Mouse (Mus musculus) heart, embryonic 15.5 days (tissue): ENCODE results near the gene Ctsc. TPM values are rescaled to one million over a fixed set of nuclear protein-coding genes. Genes with fewer than 3 reads are reported as not detected.

Experiments used
- ATAC-seq: fragments of 200-750 bp; cut with Nextera tagmentation; replicated peaks from 2 replicates; pipeline ENCODE4 v1.8.0; 2017; ENCODE audit warnings: low read depth, moderate TSS enrichment; ENCODE audit not compliant: insufficient number of reproducible peaks, insufficient read depth, low FRiP score
- H3K27ac ChIP-seq: fragments of 300-500 bp; sonication (generic); 2 replicates; pipeline ENCODE4 v1.5.1; 2015; ENCODE audit warnings: mild to moderate bottlenecking, inconsistent platforms
- H3K27me3 ChIP-seq: fragments of 300-500 bp; sonication (generic); 2 replicates; pipeline ENCODE4 v1.6.1; 2015; ENCODE audit warnings: inconsistent platforms
- H3K36me3 ChIP-seq: fragments of 300-500 bp; sonication (generic); 2 replicates; pipeline ENCODE4 v1.6.1; 2015; ENCODE audit warnings: mild to moderate bottlenecking, inconsistent platforms
- H3K4me1 ChIP-seq: fragments of 300-500 bp; sonication (generic); replicated peaks from 2 replicates; pipeline ENCODE4 v1.6.1; 2015; ENCODE audit warnings: inconsistent platforms
- H3K4me2 ChIP-seq: fragments of 300-500 bp; sonication (generic); 2 replicates; pipeline ENCODE4 v1.6.1; 2015; ENCODE audit warnings: inconsistent platforms, mild to moderate bottlenecking, moderate library complexity
- H3K4me3 ChIP-seq: fragments of 300-500 bp; sonication (generic); 2 replicates; pipeline ENCODE4 v1.5.1; 2015; ENCODE audit warnings: mild to moderate bottlenecking, inconsistent platforms
- H3K9ac ChIP-seq: fragments of 300-500 bp; sonication (generic); 2 replicates; pipeline ENCODE4 v1.6.1; 2015; ENCODE audit warnings: mild to moderate bottlenecking, inconsistent platforms
- H3K9me3 ChIP-seq: fragments of 300-500 bp; sonication (generic); replicated peaks from 2 replicates; pipeline ENCODE4 v1.6.1; 2016; ENCODE audit warnings: inconsistent platforms
- WGBS: fragments of 180-500 bp; shearing (Covaris S2); methylation state at CpG from one replicate; pipeline ENCODE4 v1.1.7; 2015; ENCODE audit warnings: mixed read lengths; 5-methylcytosine and 5-hydroxymethylcytosine counted together
- polyA plus RNA-seq: library from polyadenylated mRNA; unstranded; fragments of >200 nt; fragmentation: Nextera tagmentation; extraction: Ambion mirVana; gene quantifications from 2 replicates; pipeline ENCODE4 v1.2.1, GENCODE M21; 2015

The Ctsc gene
- polyA plus RNA-seq, 1 experiment from 2014 or later = 35.6 TPM

DNA sequence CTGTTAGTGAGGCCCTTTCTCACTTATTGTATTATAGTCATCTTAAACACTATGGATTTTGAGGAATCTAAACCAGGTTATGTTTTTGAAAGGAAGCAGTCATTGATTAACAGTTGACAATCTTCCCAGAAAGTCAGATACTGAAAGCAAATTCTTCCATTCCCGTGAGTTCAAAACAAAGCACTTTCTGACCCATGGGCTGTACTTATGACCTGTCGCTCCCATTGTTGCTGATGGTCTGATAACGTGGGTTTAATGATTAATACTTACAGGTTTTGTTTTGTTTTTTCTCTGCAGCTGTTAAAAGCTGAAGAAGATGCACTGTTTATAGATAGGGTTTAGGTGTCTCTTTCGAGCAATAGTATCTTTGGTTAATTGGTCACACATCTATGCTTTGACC is 27.9 kb downstream of the Ctsc start:
- H3K27ac ChIP-seq = no peak overlapping the region
- H3K36me3 ChIP-seq = 0 out of 2 replicates have a peak, but pooled peaks cover 4% of the 10 kb centered on the region
- H3K4me2 ChIP-seq = no peak overlapping the region
- H3K4me1 ChIP-seq = no peaks in the 10 kb centered on the region
- no peak overlapping the region for H3K9ac ChIP-seq
- no peaks in the 10 kb centered on the region for H3K9me3 ChIP-seq
- H3K27me3 ChIP-seq = no peaks in the 10 kb centered on the region
- ATAC-seq = no peak
- H3K4me3 ChIP-seq = no peak overlapping the region
- 75% methylated on average over 4 of the region's 4 CpGs for WGBS

DNA sequence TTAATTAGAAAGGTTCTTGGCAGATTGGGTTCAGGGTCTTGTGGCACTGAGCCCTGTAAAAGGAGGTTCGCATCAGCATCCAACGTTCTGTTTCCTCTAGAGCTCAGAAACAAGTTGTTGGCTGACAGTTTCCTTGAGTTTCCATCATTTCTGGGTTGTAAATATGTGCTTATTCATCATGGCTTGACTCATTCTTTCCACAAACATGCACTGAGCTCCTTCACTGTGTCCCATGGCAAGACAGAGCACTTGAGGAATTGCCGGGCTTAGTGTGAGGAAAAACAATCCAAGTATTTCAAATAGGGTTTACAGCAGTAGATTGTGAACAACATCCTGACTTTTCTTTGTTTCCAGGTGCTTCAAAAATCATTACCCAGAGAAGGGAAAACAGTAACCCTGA is 28.8 kb downstream of the Ctsc start:
- H3K4me1 ChIP-seq = no peaks in the 10 kb centered on the region
- H3K4me3 ChIP-seq = no peak overlapping the region
- ATAC-seq = no peak
- H3K27me3 ChIP-seq = no peaks in the 10 kb centered on the region
- H3K4me2 ChIP-seq = no peak overlapping the region
- 0 out of 2 replicates have a peak, but pooled peaks cover 4% of the 10 kb centered on the region for H3K36me3 ChIP-seq
- no peaks in the 10 kb centered on the region for H3K9me3 ChIP-seq
- WGBS = 71% methylated on average over 3 of the region's 3 CpGs
- H3K27ac ChIP-seq = no peak overlapping the region
- no peak overlapping the region for H3K9ac ChIP-seq

DNA sequence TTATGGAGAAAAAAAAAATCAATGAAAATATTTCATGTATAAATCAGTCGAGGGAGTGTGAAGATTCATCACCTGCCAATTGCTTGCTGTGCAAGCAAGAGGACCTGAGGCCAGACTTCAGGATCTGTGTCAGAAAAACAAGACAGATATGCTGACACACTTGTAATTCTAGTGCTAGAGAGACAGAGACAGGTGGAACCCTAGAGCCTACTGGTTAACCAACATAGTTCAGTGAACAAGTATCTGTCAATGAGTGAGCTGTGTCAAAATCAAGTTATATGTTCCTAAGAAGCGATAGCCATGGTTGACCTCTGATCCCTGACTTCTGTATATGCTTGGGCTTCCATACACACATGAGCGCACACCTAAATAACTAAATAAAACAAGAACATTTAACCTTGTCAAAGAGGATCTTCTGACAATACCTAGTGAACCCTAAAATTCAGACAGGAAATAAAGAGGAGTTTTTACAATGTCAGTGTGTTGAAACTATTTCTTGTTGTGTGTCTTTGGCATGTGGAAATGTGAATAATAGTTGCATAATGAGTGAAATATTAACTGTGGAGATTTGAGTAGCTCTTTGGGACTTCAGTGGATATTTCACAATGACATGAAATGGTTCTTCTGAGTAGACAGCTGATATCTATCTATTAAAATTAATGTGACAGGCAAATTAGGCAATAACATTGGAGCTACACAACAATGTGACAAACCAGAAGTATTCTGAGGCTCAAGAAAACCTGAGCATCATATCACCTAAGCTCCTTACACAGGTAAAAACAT is 32.7 kb downstream of the Ctsc start:
- WGBS = 81% methylated on average over 3 of the region's 3 CpGs
- Histone ChIP-seq H3K27ac (no peak overlapping the region), H3K4me3 (no peak overlapping the region), H3K4me1 (no peaks in the 10 kb centered on the region), H3K9me3 (no peaks in the 10 kb centered on the region), H3K9ac (no peak overlapping the region), H3K4me2 (no peak overlapping the region), H3K36me3 (no peaks in the 10 kb centered on the region), H3K27me3 (no peaks in the 10 kb centered on the region)
- no peak for ATAC-seq

DNA sequence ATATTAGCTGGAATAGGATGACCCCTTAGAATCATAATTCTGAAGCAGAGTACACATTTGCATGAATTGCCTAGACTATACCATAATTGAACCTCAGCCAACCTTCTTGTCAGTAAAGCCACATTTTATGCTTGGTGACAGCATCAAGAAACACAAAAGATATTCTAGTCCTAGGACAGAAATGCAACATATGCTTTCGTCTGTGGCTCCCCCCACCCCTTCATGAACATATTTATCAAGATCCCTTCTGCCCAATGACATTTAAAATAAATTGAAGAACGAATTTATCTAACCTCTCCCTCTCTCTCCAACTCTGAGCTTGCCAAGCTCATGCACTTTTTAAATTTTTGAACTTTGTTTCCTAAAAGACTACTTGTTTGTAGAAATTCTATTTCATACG is 38.5 kb downstream of the Ctsc start:
- Histone ChIP-seq H3K27me3 (no peaks in the 10 kb centered on the region), H3K9me3 (no peaks in the 10 kb centered on the region), H3K4me2 (no peak overlapping the region), H3K27ac (no peak overlapping the region), H3K9ac (no peak overlapping the region), H3K4me3 (no peak overlapping the region), H3K36me3 (no peaks in the 10 kb centered on the region), H3K4me1 (peaks cover 3% of the 10 kb centered on the region; the same call in 1 of the 2 replicates)
- WGBS = 47% methylated on average over 3 of the region's 3 CpGs
- no peak for ATAC-seq

DNA sequence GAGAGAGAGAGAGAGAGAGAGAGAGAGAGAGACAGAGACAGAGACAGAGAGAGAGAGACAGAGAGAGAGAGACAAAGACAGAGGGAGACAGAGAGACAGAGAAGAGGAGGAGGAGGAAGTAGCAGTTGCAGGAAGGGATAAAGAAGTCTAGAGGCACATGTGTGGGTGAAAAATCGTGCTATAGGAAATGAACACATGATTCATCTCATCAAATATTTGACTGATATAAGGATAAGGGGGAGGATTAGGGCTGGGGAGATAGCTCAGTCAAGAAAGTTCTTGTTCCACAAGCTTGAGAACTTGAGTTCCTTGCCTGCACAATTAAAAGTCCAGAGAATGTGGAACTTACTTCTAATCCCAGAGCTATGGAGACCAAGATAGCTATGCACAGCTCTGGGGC is 40.6 kb downstream of the Ctsc start:
- no peak overlapping the region for H3K27ac ChIP-seq
- H3K9ac ChIP-seq = no peak overlapping the region
- no peaks in the 10 kb centered on the region for H3K9me3 ChIP-seq
- H3K27me3 ChIP-seq = no peaks in the 10 kb centered on the region
- no peak overlapping the region for H3K4me3 ChIP-seq
- WGBS = 23% methylated on average over 1 of the region's 1 CpGs
- peaks cover 3% of the 10 kb centered on the region; the same call in 1 of the 2 replicates for H3K4me1 ChIP-seq
- no peak overlapping the region for H3K4me2 ChIP-seq
- no peak for ATAC-seq
- no peaks in the 10 kb centered on the region for H3K36me3 ChIP-seq

DNA sequence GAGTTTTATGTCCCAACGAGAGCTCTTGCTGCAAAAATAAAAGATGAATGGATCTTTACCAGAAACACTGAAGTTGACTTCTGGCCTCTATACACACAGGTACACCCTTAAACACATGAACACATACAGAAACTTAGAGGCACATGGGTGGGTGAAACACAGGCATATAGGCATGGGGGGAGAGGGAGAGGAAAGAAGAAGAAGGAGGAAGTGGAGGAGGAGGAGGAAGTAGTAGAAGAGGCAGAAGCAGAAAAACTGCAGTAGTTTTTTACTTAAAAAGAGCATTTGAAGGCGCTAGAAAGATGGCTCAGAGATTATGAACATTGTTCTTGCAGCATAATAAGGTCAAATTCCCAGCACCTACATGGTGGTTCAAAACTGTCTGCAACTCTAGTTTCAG is 41.0 kb downstream of the Ctsc start:
- WGBS = 62% methylated on average over 2 of the region's 2 CpGs

DNA sequence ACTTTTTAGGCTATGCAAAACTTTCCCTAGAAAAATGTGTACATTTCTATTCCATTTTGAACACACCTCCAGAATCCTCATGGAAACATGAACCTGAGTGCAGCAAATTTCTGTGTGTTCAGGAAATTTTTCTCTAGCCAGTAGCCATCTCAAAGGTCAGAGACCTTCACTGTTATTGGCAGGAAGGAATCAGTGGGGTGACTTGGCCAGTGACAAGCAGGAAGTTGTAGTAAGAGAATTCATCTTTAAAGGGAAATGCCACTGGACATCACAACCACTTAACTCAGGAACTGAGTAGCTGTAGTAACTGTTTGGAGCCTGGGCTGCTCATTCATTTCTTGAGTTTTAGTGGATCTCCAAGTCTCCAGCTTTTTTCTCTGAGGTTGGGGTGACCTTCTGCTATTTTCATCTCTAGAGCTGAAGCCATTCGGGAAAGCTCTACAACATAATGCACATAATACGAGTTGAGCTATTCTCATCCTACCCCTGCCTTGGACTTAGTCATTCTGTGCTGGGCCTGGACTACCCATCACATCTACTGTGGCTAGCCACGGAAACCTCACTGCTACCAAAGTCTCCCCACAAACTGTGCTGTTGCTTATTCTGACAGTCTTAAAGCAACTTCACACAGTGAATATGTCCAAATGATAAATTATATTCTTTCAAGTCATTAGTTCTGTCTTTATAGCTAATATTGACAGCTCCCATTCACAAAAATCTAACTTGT is 41.7 kb downstream of the Ctsc start:
- Histone ChIP-seq H3K4me2 (no peak overlapping the region), H3K9ac (no peak overlapping the region), H3K4me3 (no peak overlapping the region), H3K36me3 (no peaks in the 10 kb centered on the region), H3K9me3 (no peaks in the 10 kb centered on the region), H3K27me3 (no peaks in the 10 kb centered on the region), H3K4me1 (peaks cover 3% of the 10 kb centered on the region; the same call in 1 of the 2 replicates), H3K27ac (no peak overlapping the region)
- 78% methylated on average over 3 of the region's 3 CpGs for WGBS
- no peak for ATAC-seq

More for the DNA sequence above, 41.0 kb downstream of the Ctsc start:
- Histone ChIP-seq H3K9me3 (no peaks in the 10 kb centered on the region), H3K36me3 (no peaks in the 10 kb centered on the region), H3K9ac (no peak overlapping the region), H3K4me2 (no peak overlapping the region), H3K27me3 (no peaks in the 10 kb centered on the region), H3K4me3 (no peak overlapping the region), H3K4me1 (peaks cover 3% of the 10 kb centered on the region; the same call in 1 of the 2 replicates), H3K27ac (no peak overlapping the region)
- ATAC-seq = no peak

DNA sequence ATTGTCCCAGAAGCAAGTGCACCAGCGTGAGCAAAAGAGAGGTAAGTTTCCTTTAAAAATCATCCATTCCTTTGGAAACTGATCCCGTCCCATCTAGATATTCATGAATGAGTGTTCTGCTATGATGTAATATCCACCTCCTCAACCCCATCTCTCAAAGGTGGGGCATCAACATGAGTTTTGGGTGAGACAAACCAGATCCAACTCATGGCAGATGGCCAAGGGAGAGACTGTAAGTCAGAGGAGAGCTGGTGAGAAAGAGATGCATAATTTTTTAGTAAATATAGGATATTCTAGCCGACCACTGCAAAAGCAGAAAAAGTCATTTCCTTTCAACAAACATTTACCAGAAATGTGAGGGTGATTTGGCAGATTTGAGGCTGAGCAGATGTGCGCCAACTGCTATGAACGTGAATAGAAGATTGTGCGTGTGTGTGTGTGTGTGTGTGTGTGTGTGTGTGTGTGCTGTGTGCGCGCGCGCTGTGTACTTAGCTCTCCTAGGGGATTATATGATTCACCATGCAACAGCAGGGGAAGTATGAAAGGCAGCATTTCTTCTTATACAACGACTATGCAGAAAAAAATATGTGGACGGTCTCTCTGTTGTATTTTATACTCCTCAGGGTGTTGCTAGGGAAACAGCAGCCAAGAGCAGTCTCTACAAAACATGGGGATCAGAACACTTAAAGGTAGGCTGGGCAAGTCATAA is 42.9 kb downstream of the Ctsc start:
- no peak overlapping the region for H3K4me2 ChIP-seq
- 57% methylated on average over 12 of the region's 12 CpGs for WGBS
- no peak overlapping the region for H3K27ac ChIP-seq
- ATAC-seq = no peak
- no peak overlapping the region for H3K4me3 ChIP-seq
- H3K9ac ChIP-seq = no peak overlapping the region
- no peaks in the 10 kb centered on the region for H3K36me3 ChIP-seq
- no peaks in the 10 kb centered on the region for H3K9me3 ChIP-seq
- H3K27me3 ChIP-seq = no peaks in the 10 kb centered on the region
- H3K4me1 ChIP-seq = peaks cover 3% of the 10 kb centered on the region; the same call in 1 of the 2 replicates

DNA sequence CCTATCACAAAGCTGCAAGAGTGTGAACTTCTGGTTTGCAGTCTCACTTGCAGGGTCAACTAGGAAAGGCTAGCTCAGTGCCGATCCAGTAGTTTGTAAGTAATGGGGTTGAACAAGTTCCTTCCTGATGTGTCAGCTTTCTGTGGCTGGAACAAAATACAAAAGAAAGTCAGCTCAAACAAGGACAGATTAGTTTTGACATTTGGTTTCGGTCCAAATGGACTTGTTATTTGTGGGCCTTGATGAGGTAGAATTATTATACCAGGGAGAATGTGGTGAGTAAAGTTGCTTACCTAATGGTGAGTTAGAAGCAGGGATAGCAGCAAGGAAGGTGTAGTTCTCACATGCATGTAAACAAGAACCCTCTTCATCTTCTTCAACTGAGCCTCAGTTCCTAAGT is 44.5 kb downstream of the Ctsc start:
- ATAC-seq = no peak
- 44% methylated on average over 2 of the region's 2 CpGs for WGBS

DNA sequence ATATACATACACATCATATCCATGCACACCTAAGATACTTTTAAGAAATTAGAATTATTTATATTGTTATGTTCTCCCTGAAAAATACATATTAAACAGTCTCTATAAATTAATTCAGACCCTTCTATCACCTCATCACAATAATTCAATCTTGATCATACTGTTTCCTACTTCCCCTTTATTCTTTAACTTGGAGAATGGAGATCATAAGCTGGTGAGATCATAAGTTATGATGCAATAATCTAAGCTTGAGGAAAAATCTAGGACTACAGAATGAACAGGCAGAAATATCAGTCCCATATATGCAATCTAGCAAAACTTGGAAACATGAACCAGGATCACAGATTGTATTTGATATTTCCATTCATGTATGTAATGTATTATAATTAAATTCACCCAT is 49.6 kb downstream of the Ctsc start:
- H3K27ac ChIP-seq = no peak overlapping the region
- H3K4me3 ChIP-seq = no peak overlapping the region
- no peaks in the 10 kb centered on the region for H3K27me3 ChIP-seq
- H3K36me3 ChIP-seq = no peaks in the 10 kb centered on the region
- H3K9ac ChIP-seq = no peak overlapping the region
- no peaks in the 10 kb centered on the region for H3K4me1 ChIP-seq
- no peaks in the 10 kb centered on the region for H3K9me3 ChIP-seq
- H3K4me2 ChIP-seq = no peak overlapping the region
- ATAC-seq = no peak

More for the DNA sequence above, 44.5 kb downstream of the Ctsc start:
- Histone ChIP-seq H3K4me3 (no peak overlapping the region), H3K9me3 (no peaks in the 10 kb centered on the region), H3K36me3 (no peaks in the 10 kb centered on the region), H3K27me3 (no peaks in the 10 kb centered on the region), H3K4me1 (peaks cover 3% of the 10 kb centered on the region; the same call in 1 of the 2 replicates), H3K4me2 (no peak overlapping the region), H3K27ac (no peak overlapping the region), H3K9ac (no peak overlapping the region)

DNA sequence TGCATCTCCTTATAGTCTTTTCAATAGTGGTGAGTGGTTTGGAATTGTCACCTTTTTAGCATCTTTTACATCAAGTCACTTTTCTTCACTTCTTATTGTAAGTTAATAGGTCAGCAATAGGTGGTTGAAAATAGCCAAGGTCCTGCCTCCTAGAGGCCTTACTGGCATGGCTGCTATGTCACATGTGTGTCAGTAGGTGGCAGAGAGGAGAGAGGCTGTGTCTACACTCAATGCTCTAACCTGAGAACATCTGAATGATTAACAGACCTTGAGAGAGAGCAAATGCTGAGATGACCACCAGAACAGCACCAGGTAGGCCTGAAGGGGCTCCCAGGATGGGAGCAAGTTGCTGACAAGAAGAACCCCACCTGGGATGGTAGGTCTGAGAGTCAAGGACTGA is 65.9 kb downstream of the Ctsc start:
- Histone ChIP-seq H3K4me3 (no peak overlapping the region), H3K9ac (no peak overlapping the region), H3K36me3 (no peaks in the 10 kb centered on the region), H3K4me1 (no peaks in the 10 kb centered on the region), H3K27me3 (no peaks in the 10 kb centered on the region), H3K9me3 (no peaks in the 10 kb centered on the region), H3K4me2 (no peak overlapping the region), H3K27ac (no peak overlapping the region)
- no peak for ATAC-seq
